Mouse (Mus musculus) neural tube, embryonic 10.5 days (tissue): ENCODE results near the gene Gm16405.
"Not testable (repeated sequence)": the region's sequence is repeated elsewhere in the genome, so short reads cannot be mapped to it uniquely, and the experiment has no call there.

Source experiments
- DNase-seq: peaks from one replicate; pipeline ENCODE4 v3.0.0-alpha.2; 2017; ENCODE audit warnings: low spot score; ENCODE audit errors: extremely low spot score

Gm16405 gene

DNA sequence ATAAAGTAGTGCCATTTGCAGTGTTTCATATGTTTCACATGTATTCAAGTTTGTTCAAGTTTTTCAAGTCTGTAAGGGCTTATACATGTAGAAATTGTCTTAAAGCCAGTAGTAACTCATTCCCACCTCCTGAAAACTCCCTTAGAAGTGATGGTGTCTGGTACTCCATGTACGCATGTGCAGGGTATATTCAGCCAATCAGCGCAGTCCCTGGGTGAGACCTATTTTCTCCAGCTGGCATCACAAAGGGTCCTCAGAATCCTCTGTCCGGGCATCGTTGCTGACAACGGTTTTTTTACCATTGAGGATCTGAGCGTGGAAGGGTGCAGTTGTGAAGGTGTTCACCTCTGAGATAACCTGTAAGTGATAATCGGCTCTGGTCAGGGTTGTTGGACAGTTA lies at the start of gene Gm16405:
Gene Gm16405 (plus strand): TSS at position 301 of the 400 bp plus-strand sequence.
- not testable (repeated sequence) for DNase-seq
